Mouse (Mus musculus): ENCODE measurements around the gene Srgap1.

Srgap1 gene

GRCm38 (mm10) chr10:122046904-122047726 lies at the start of gene Srgap1:
Gene Srgap1, minus strand, starts transcription at chr10:122047315.
- DNase-seq (ENCODE audit: low spot score) = peak; percentile 39

GRCm38 (mm10) chr10:122096462-122096979 lies 49.4 kb upstream of the Srgap1 start:
- peak; percentile 20 for DNase-seq (ENCODE audit: low spot score)

- no peak for DNase-seq (ENCODE audit: low spot score)
Observed at GRCm38 (mm10) chr10:122090472-122090871, 43.4 kb upstream of the Srgap1 start.

- no peak for DNase-seq (ENCODE audit: low spot score)
Observed at GRCm38 (mm10) chr10:122081352-122081751, 34.2 kb upstream of the Srgap1 start.

- no peak for DNase-seq (ENCODE audit: low spot score)
Observed at GRCm38 (mm10) chr10:122069153-122069552, 22.0 kb upstream of the Srgap1 start.

GRCm38 (mm10) chr10:122055826-122056225 lies 8.7 kb upstream of the Srgap1 start:
- DNase-seq (ENCODE audit: low spot score) = no peak

GRCm38 (mm10) chr10:122054535-122054934 lies 7.4 kb upstream of the Srgap1 start:
- no peak for DNase-seq (ENCODE audit: low spot score)

GRCm38 (mm10) chr10:122051831-122052230 lies 4.7 kb upstream of the Srgap1 start:
- DNase-seq (ENCODE audit: low spot score) = peak; percentile 92

GRCm38 (mm10) chr10:122047727-122048365 lies 731 bp upstream of the Srgap1 start:
- DNase-seq (ENCODE audit: low spot score) = peak; percentile 93

- no peak for DNase-seq (ENCODE audit: low spot score)
Observed at GRCm38 (mm10) chr10:122046511-122046903, 608 bp downstream of the Srgap1 start.

GRCm38 (mm10) chr10:122045946-122046345 lies 1.2 kb downstream of the Srgap1 start:
- no peak for DNase-seq (ENCODE audit: low spot score)

GRCm38 (mm10) chr10:122044926-122045325 lies 2.2 kb downstream of the Srgap1 start:
- no peak for DNase-seq (ENCODE audit: low spot score)

- DNase-seq (ENCODE audit: low spot score) = no peak
Observed at GRCm38 (mm10) chr10:122040372-122040771, 6.7 kb downstream of the Srgap1 start.

GRCm38 (mm10) chr10:122039566-122039965 lies 7.5 kb downstream of the Srgap1 start:
- DNase-seq (ENCODE audit: low spot score) = no peak

GRCm38 (mm10) chr10:122038554-122038953 lies 8.6 kb downstream of the Srgap1 start:
- DNase-seq (ENCODE audit: low spot score) = no peak

GRCm38 (mm10) chr10:122033271-122033670 lies 13.8 kb downstream of the Srgap1 start:
- no peak for DNase-seq (ENCODE audit: low spot score)

- no peak for DNase-seq (ENCODE audit: low spot score)
Observed at GRCm38 (mm10) chr10:122030420-122030819, 16.7 kb downstream of the Srgap1 start.

- DNase-seq (ENCODE audit: low spot score) = no peak
Observed at GRCm38 (mm10) chr10:122029738-122030137, 17.4 kb downstream of the Srgap1 start.

- no peak for DNase-seq (ENCODE audit: low spot score)
Observed at GRCm38 (mm10) chr10:122025198-122025597, 21.9 kb downstream of the Srgap1 start.

GRCm38 (mm10) chr10:122020906-122021305 lies 26.2 kb downstream of the Srgap1 start:
- no peak for DNase-seq (ENCODE audit: low spot score)

- no peak for DNase-seq (ENCODE audit: low spot score)
Observed at GRCm38 (mm10) chr10:122020255-122020654, 26.9 kb downstream of the Srgap1 start.

GRCm38 (mm10) chr10:122018594-122019048 lies 28.5 kb downstream of the Srgap1 start:
- DNase-seq (ENCODE audit: low spot score) = no peak

- no peak for DNase-seq (ENCODE audit: low spot score)
Observed at GRCm38 (mm10) chr10:122017743-122018142, 29.4 kb downstream of the Srgap1 start.
